Mouse (Mus musculus) midbrain, embryonic 15.5 days (tissue): Measurements from ENCODE around the gene Arl4d. TPM values are rescaled to one million over a fixed set of nuclear protein-coding genes. Genes with fewer than 3 reads are reported as not detected.
"Not testable (repeated sequence)": the region's sequence is repeated elsewhere in the genome, so short reads cannot be mapped to it uniquely, and the experiment has no call there.

Experiments used
- ATAC-seq: fragments of 200-750 bp; cut with Nextera tagmentation; replicated peaks from 2 replicates; pipeline ENCODE4 v1.8.0; 2017; ENCODE audit warnings: moderate TSS enrichment
- H3K27ac ChIP-seq: fragments of 300-500 bp; sonication (generic); 2 replicates; pipeline ENCODE4 v1.5.1; 2015; ENCODE audit warnings: mild to moderate bottlenecking, inconsistent platforms
- H3K27me3 ChIP-seq: fragments of 300-500 bp; sonication (generic); replicated peaks from 2 replicates; pipeline ENCODE4 v1.6.1; 2015; ENCODE audit warnings: inconsistent platforms
- H3K36me3 ChIP-seq: fragments of 300-500 bp; sonication (generic); replicated peaks from 2 replicates; pipeline ENCODE4 v1.6.1; 2015; ENCODE audit warnings: inconsistent platforms
- H3K4me1 ChIP-seq: fragments of 300-500 bp; sonication (generic); 2 replicates; pipeline ENCODE4 v1.6.1; 2015; ENCODE audit warnings: inconsistent platforms
- H3K4me2 ChIP-seq: fragments of 300-500 bp; sonication (generic); 2 replicates; pipeline ENCODE4 v1.6.1; 2015; ENCODE audit warnings: inconsistent platforms, mild to moderate bottlenecking, moderate library complexity
- H3K4me3 ChIP-seq: fragments of 300-500 bp; sonication (generic); 2 replicates; pipeline ENCODE4 v1.5.1; 2015; ENCODE audit warnings: mild to moderate bottlenecking, inconsistent platforms
- H3K9ac ChIP-seq: fragments of 300-500 bp; sonication (generic); 2 replicates; pipeline ENCODE4 v1.6.1; 2015; ENCODE audit warnings: mild to moderate bottlenecking, inconsistent platforms
- H3K9me3 ChIP-seq: fragments of 300-500 bp; sonication (generic); 2 replicates; pipeline ENCODE4 v1.6.1; 2016; ENCODE audit warnings: inconsistent platforms
- WGBS: fragments of 180-500 bp; shearing (Covaris S2); methylation state at CpG from one replicate; pipeline ENCODE4 v1.1.7; 2015; ENCODE audit warnings: mixed read lengths; 5-methylcytosine and 5-hydroxymethylcytosine counted together
- polyA plus RNA-seq: library from polyadenylated mRNA; unstranded; fragments of >200 nt; fragmentation: Nextera tagmentation; extraction: Ambion mirVana; gene quantifications from 2 replicates; pipeline ENCODE4 v1.2.1, GENCODE M21; 2015

The Arl4d gene
- polyA plus RNA-seq: 5.0 and 7.8 TPM in 2 replicates

DNA sequence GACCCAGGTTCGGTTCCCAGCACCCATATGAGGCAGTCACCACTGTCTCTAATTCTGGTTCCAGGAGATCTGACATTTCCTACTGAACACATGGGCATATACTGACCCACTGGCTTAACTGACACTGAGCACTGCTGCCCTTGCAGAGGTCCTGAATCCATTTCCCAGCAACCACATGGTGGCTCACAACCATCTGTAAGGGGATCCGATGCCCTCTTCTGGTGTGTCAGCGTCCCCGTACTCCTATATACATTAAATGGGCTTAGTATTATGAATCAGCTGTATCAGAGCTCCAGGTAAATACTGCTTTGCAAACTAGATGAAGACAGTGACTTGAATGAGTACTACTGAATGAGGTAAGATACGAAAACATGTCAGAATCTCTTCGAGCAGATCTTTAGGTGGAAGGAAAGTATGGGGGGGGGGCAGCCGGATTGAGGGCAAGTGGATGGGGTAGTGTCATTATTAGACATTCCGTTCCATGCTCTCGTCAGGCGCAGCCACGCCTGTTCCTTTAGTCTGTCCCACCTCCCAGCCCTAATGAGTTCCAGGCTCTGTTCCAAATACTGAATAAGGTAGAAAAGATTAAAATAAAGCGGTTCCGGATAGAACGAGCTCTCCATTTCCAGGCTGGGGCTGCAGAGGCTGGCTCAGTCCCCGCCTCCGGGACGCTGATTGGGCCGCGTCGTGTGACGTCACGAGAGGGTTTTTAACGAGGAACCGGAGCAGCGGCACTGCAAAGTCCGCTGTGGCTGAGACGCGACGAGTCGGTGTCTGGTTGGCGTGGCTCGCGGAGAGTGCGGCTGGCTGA lies at the start of gene Arl4d:
Gene Arl4d (plus strand): TSS at position 717 of the 811 bp plus-strand sequence.
- peak; percentile 96 for ATAC-seq
- no peaks in the 10 kb centered on the region for H3K27me3 ChIP-seq
- H3K36me3 ChIP-seq: no peaks in the 10 kb centered on the region
- peak within 1 kb of the TSS; percentile 90 for H3K27ac ChIP-seq
- 6% methylated on average over 34 of the region's 34 CpGs for WGBS
- no peaks in the 10 kb centered on the region for H3K9me3 ChIP-seq
- peak within 1 kb of the TSS; percentile 80 for H3K9ac ChIP-seq
- peak within 1 kb of the TSS; percentile 85 for H3K4me2 ChIP-seq
- peak within 1 kb of the TSS; percentile 70 for H3K4me3 ChIP-seq
- peaks cover 12% of the 10 kb centered on the region for H3K4me1 ChIP-seq

DNA sequence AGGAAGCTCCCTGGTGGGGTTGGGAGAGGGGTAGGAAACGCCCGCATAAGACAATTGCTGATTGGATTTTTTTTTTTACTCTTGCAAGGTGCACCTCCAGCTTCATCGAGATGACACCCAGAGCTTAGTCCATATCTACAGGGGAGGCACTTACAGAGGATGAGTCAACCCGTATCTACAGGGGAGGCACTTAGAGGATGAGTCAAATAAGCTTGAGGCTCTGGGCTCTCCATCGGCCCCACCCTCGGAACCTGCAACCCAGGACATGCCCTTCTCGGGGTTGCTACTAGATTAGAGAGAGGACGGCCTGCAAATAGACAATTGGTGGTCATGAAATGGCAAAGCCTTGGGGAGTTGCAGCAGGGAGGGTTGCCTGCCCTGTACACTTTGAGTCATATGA lies 49.2 kb upstream of the Arl4d start:
- 92% methylated on average over 8 of the region's 8 CpGs for WGBS
- no peaks in the 10 kb centered on the region for H3K27me3 ChIP-seq
- H3K27ac ChIP-seq: no peak overlapping the region
- H3K9ac ChIP-seq: no peak overlapping the region
- no peak for ATAC-seq
- no peaks in the 10 kb centered on the region for H3K9me3 ChIP-seq
- no peaks in the 10 kb centered on the region for H3K36me3 ChIP-seq
- no peak overlapping the region for H3K4me2 ChIP-seq
- no peak overlapping the region for H3K4me3 ChIP-seq
- H3K4me1 ChIP-seq: peaks cover 26% of the 10 kb centered on the region

DNA sequence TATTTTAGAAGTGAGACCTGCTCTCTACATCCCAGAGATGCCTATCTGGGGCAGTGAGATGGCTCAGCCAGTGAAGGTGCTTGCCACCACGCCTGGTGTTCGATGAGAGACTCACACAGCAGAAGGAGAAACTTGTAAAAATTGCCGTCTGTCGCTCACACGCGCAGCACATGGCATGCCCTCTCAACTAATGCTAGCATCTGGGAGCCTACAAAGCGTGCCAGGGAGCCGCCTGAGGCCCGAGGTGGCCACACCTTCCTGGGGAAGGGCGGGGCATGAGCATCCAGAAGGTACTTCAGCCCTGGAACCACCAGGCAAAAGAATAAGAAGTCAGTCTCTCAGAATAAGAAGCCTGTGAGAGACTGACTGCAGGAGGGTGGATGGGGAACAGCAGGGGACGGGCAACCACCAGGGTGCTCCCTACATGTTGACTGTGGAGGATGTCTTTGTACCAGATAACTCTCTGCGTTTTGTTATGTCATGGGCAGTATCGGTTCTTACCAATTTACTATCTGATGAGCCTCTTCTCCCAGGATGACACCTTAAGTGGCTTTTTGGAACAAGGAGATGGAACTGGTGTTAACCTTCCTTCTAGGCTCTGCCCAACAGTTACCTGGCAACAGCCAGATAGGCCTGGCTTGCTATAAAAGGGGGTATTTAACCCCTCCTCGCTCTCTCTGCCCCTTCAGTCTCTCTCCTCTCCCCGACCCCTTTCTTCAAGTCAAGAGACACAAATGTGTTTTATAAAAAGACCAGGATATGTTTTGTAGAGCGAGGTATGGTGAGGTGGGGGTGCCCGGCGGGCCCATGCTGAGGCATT lies 48.2 kb upstream of the Arl4d start:
- peak; percentile 50; the same call in 1 of the 2 replicates for ATAC-seq

DNA sequence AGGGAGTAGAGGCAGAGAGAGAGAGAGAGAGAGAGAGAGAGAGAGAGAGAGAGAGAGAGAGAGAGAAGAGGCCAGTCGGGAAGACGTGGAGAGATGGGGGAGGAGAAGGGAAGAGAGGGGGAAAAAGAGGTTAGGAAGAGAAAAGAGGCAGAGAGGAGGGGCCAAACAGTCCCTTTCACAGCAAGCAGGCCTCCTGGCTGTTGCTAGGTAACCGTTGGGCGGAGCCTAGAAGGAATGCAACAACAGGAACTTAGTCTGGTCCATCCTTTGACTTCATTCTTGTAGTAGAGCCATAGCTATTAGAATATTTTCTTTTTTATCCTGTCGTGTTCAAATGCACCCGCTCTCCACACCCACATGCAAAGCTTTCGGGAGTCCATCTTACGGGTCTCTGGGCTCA lies 47.5 kb upstream of the Arl4d start:
- Histone ChIP-seq H3K27ac (peak overlapping the region; percentile 65), H3K9me3 (no peaks in the 10 kb centered on the region), H3K36me3 (no peaks in the 10 kb centered on the region), H3K27me3 (no peaks in the 10 kb centered on the region), H3K9ac (no peak overlapping the region), H3K4me3 (no peak overlapping the region), H3K4me2 (peak overlapping the region; percentile 39), H3K4me1 (peaks cover 26% of the 10 kb centered on the region)
- 4% methylated on average over 6 of the region's 8 CpGs for WGBS
- peak; percentile 69; the same call in 1 of the 2 replicates for ATAC-seq

More for the DNA sequence above, 48.2 kb upstream of the Arl4d start:
- H3K4me1 ChIP-seq: peaks cover 26% of the 10 kb centered on the region
- no peaks in the 10 kb centered on the region for H3K9me3 ChIP-seq
- no peak overlapping the region for H3K4me3 ChIP-seq
- H3K27me3 ChIP-seq: no peaks in the 10 kb centered on the region
- 18% methylated on average over 18 of the region's 18 CpGs for WGBS
- no peak overlapping the region for H3K9ac ChIP-seq
- H3K36me3 ChIP-seq: no peaks in the 10 kb centered on the region
- peak overlapping the region; percentile 65 for H3K27ac ChIP-seq
- peak overlapping the region; percentile 39 for H3K4me2 ChIP-seq

DNA sequence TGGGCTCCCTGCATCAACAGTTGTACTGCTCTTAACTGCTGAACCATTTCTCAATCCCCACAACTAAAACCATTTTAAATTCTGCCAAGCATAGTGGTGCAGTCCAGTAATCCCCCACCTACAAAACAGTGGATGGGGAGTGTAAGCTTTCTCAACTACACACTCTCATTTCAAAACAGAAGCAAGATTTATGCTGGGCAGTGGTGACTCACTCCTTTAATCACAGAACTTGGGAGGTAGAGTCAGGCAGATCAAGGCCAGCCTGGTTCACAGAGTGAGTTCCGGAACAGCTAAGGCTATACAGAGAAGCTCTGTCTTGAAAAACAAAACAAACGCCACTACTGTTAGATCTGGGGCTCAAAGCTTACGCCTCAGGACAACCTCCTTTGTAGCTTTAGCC lies 46.7 kb upstream of the Arl4d start:
- no peak for ATAC-seq
- no peak overlapping the region for H3K4me3 ChIP-seq
- H3K4me1 ChIP-seq: peaks cover 26% of the 10 kb centered on the region
- no peak overlapping the region; the same call in 1 of the 2 replicates for H3K27ac ChIP-seq
- no peak overlapping the region for H3K4me2 ChIP-seq
- no peaks in the 10 kb centered on the region for H3K36me3 ChIP-seq
- WGBS: 63% methylated on average over 3 of the region's 3 CpGs
- H3K9me3 ChIP-seq: no peaks in the 10 kb centered on the region
- H3K27me3 ChIP-seq: no peaks in the 10 kb centered on the region
- H3K9ac ChIP-seq: no peak overlapping the region

DNA sequence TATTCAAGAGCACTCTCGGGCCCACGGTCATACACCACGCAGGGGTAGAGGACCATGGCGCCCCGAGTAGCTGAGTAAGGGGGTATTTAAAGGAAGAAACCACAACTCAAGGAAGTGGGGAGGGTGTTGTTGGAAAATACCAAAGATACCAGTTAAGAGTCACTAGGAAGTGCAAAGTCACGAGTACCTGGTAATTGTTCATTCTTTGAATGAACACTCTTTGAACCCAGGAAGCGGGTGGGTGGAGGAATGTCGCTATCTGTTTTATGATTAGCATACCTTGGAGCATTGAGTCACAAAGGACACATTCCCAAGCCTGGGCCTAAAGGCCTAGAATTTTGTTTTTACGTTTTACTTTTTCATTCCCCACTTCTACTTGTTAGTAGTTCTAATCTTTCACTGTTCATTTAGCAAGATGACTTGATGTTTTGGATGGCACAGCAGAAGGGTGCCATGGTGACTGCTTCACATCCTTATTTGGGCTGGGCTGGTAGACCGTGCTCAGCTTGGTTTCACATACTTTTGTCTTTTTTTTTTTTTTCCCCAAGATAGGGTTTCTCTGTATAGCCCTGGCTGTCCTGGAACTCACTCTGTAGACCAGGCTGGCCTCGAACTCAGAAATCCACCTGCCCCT lies 45.2 kb upstream of the Arl4d start:
- H3K27ac ChIP-seq, H3K36me3 ChIP-seq, H3K9ac ChIP-seq, H3K9me3 ChIP-seq, H3K4me3 ChIP-seq, ATAC-seq, H3K4me2 ChIP-seq, H3K27me3 ChIP-seq: not testable (repeated sequence)
- WGBS: 90% methylated on average over 11 of the region's 11 CpGs
- peaks cover 19% of the 10 kb centered on the region for H3K4me1 ChIP-seq

DNA sequence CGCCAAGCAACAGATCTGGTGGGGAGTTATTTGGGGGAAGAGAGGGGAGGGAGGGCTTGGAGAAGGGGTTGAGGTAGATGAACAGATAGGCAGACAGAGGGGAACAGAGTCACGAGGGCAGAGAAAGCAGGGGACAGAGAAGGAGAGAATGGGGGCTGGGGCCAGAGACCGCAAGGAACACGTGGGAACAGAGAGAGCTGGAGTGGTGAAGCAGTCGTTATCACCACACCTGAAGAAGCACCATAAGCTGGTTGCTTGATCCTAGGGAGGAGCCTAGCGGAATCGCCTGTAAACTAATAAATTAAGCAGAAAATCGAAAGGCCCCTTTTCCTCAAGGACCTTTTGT lies 38.7 kb upstream of the Arl4d start:
- Histone ChIP-seq H3K36me3 (no peaks in the 10 kb centered on the region), H3K4me3 (peak overlapping the region; percentile 42), H3K27ac (peak overlapping the region; percentile 85), H3K4me1 (peaks cover 8% of the 10 kb centered on the region), H3K9ac (peak overlapping the region; percentile 49), H3K9me3 (no peaks in the 10 kb centered on the region), H3K4me2 (peak overlapping the region; percentile 98), H3K27me3 (no peaks in the 10 kb centered on the region)
- 4% methylated on average over 8 of the region's 8 CpGs for WGBS
- peak; percentile 57 for ATAC-seq

DNA sequence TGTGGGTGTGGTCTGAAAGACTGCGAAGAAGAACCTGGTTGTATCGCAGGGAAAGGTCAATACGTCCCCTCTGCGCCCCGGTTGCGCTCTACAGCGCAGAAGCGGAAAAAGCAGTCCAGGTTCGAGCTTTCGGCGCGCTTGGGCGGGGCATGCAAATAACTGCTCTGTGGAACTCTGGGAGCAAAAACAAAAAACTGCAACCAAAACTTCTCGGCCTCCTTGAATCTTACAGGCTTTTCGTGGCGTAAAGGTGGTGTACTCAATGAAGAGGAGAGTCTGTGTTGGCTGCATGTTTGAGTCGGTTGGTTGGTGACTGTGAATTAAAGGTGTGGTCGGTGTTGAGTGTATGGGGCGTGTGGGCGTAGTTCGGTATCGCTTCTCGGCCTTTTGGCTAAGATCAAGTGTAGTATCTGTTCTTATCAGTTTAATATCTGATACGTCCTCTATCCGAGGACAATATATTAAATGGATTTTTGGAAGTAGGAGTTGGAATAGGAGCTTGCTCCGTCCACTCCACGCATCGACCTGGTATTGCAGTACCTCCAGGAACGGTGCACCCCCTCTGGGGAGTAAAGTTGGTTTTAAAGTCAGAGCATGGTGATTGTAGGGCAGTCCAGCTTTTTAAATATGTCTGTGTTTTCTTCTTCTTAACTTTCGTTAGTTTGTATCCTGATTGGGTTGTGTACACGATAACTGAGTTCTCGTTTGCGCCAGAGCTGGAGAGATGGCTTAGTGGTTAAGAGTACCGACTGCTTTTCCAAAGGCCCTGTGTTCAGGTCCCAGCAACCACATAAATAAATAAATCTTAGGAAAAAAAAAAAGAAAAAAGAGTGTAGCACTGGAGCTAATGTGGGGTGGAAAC lies 38.1 kb upstream of the Arl4d start, which contains the start of gene Rdm1:
Gene Rdm1 (plus strand): TSS at position 201 of the 862 bp plus-strand sequence.
- Histone ChIP-seq H3K9me3 (no peaks in the 10 kb centered on the region), H3K4me2 (peak within 1 kb of the TSS; percentile 98), H3K9ac (peak within 1 kb of the TSS; percentile 51), H3K36me3 (no peaks in the 10 kb centered on the region), H3K4me1 (peaks cover 8% of the 10 kb centered on the region), H3K27me3 (no peaks in the 10 kb centered on the region), H3K27ac (peak within 1 kb of the TSS; percentile 85), H3K4me3 (peak within 1 kb of the TSS; percentile 60)
- WGBS: under 1% methylated on average over 34 of the region's 34 CpGs
- ATAC-seq: peak; percentile 93

DNA sequence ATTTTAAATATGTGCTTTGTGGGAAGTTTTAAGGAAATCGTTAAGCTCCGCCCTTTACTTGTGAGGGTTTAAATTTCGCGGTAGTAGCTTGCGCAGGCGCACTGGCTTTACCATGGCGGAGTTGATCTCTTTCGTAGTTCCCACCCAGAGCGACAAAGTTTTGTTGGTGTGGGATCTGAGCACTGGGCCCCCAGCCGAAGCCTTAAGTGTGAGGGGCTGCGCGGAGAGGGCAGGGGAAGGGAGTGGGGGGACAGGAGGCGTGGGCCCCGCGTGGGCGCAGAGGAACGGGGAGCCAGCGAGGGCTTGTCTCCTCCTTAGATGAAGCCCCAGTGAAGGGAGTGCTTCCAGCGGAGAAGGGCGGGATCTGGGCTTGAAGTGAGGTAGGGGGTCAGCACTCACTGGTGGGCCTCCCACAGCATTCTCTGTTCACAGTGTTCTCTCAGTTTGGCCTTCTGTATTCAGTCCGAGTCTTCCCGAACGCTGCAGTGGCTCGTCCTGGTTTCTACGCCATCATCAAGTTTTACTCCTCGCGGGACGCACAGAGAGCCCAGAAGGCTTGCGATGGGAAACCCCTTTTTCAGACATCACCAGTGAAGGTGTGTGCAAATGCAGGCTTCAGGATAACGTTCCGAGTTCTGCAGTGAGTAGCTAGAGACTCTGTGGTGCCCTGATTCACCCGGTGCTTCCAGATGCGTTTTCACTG lies 37.3 kb upstream of the Arl4d start:
- Histone ChIP-seq H3K36me3 (no peaks in the 10 kb centered on the region), H3K27me3 (no peaks in the 10 kb centered on the region), H3K27ac (peak overlapping the region; percentile 80), H3K4me3 (peak overlapping the region; percentile 60), H3K9me3 (no peaks in the 10 kb centered on the region), H3K4me1 (peaks cover 8% of the 10 kb centered on the region), H3K4me2 (peak overlapping the region; percentile 98), H3K9ac (peak overlapping the region; percentile 51)
- peak; percentile 51 for ATAC-seq
- WGBS: under 1% methylated on average over 33 of the region's 33 CpGs

DNA sequence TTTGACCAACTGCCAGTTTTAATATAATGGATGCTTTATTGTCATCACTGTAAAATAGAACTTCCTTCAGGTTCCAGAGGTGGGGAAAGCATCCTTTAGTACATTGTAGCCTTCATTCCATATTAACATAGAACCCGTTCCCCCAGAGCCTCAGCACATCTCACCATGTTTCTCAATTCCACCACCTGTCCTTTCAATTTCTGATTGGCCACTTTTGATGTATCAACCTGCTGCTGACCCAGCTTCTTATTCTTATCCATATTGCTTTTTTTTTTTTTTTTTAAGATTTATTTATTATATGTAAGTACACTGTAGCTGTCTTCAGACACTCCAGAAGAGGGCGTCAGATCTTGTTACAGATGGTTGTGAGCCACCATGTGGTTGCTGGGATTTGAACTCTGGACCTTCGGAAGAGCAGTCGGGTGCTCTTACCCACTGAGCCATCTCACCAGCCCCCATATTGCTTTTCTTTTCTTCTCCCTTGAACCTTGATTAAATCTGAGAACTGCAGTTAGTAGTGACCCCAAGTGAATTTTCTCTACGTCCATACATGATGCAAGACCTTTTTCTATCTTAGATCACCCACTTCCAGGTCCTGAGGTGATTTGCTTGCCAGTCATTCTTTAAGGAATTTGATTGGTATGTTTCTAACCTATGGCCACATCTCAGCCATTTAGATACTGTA lies 36.5 kb upstream of the Arl4d start:
- 73% methylated on average over 4 of the region's 5 CpGs for WGBS
- H3K9ac ChIP-seq: not testable (repeated sequence)
- peak overlapping the region; percentile 98 for H3K4me2 ChIP-seq

More for the DNA sequence above, 36.5 kb upstream of the Arl4d start:
- not testable (repeated sequence) for H3K9me3 ChIP-seq, H3K27me3 ChIP-seq, ATAC-seq, H3K36me3 ChIP-seq, H3K4me1 ChIP-seq, H3K27ac ChIP-seq
- H3K4me3 ChIP-seq: peak overlapping the region; percentile 60; the same call in 1 of the 2 replicates
